Mouse (Mus musculus): ENCODE results near the gene Eif5. TPM values are rescaled to one million over a fixed set of nuclear protein-coding genes. Genes with fewer than 3 reads are reported as not detected.

Gene Eif5
- total and polyA plus RNA-seq, 3 experiments = 201 to 330 (median 276) TPM

DNA sequence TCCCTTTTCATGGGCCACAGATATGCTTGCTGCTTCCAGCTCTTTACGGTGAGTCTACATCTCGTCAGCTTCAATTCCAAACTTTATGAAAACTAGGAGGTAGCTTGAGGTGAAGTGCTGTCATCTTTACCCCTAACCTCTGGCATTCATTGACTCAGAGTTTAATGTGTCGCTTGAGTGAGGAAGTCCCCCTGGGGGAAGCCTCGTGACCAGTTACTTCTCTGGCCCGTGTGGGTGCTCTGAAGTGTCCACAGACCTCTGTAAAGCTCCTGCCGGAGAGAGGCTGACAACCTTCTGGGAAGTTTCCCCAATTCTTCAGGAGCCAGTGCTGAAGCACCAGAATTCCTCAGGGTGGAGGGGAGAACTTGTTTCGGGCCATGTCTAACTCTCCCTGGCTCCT lies 34.6 kb downstream of the Eif5 start:
- Histone ChIP-seq H3K9me3 (replicated peaks; ENCODE audit: insufficient read depth, low read length) (no peaks in the 10 kb centered on the region), H3K27me3 (ENCODE audit: control insufficient read depth in 1 of 2, insufficient read depth in 2 of 2, low read length in 2 of 2) (no peaks in the 10 kb centered on the region), H3K9ac (ENCODE audit: control insufficient read depth, low read depth, low read length, poor library complexity, severe bottlenecking) (no peak overlapping the region), H3K36me3 (ENCODE audit: control insufficient read depth in 1 of 2, insufficient read depth in 2 of 2, low read length in 2 of 2) (peaks cover 0 to 12% of the 10 kb centered on the region in 2 experiments; a peak in 2 of 4 replicates), H3K4me1 (ENCODE audit: control insufficient read depth in 1 of 2, insufficient read depth in 2 of 2, low read length in 2 of 2) (peaks cover 7 to 8% of the 10 kb centered on the region in 2 experiments; a peak in 3 of 4 replicates), H3K27ac (ENCODE audit: control insufficient read depth, low read depth, low read length) (no peak overlapping the region), H3K79me2 (ENCODE audit: control insufficient read depth, insufficient read depth, low read length, poor library complexity) (peaks cover 23% of the 10 kb centered on the region), H3K4me3 (ENCODE audit: control insufficient read depth in 1 of 2, insufficient read depth in 1 of 2, low read depth in 2 of 2, low read length in 2 of 2) (no peak overlapping the region)
- TF ChIP-seq ZMIZ1 (IDR thresholded peaks at IDR 0.05; ENCODE audit: low read depth, low read length) = no peak
- no peak for TF ChIP-seq MXI1 (IDR thresholded peaks at IDR 0.05; ENCODE audit: low read depth, low read length)
- TF ChIP-seq CHD1 (IDR thresholded peaks at IDR 0.05; ENCODE audit: low read depth, low read length) = no peak
- TF ChIP-seq SIN3A (IDR thresholded peaks at IDR 0.05; ENCODE audit: low read length) = no peak
- TF ChIP-seq MAZ (IDR thresholded peaks at IDR 0.05; ENCODE audit: low read depth, low read length) = no peak
- no peak for DNase-seq (ENCODE audit: low read depth, low spot score)

DNA sequence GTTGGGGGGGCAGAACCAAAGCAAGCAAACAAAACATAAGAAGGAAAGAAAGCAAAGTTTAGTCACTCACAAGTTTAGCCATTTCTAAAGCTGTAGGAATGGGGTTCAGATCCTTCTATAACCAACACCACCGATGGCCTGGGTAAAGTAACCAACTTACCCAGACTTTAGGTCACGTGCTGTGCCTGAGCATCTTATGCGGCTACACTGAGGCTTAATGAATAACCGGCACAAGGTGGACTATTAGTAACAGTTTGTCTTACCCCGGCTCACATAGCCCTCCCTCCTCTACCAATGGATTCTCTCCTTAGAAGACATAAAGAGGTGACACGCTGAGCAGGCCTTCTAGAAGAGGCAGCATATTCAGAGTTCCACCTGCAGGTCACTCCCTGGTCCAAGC lies 35.5 kb downstream of the Eif5 start:
- peaks cover 0 to 12% of the 10 kb centered on the region in 2 experiments; a peak in 2 of 4 replicates for H3K36me3 ChIP-seq (ENCODE audit: control insufficient read depth in 1 of 2, insufficient read depth in 2 of 2, low read length in 2 of 2)
- H3K9ac ChIP-seq (ENCODE audit: control insufficient read depth, low read depth, low read length, poor library complexity, severe bottlenecking) = peak overlapping the region; percentile 63
- no peak for DNase-seq (ENCODE audit: low read depth, low spot score)
- peaks cover 27% of the 10 kb centered on the region for H3K79me2 ChIP-seq (ENCODE audit: control insufficient read depth, insufficient read depth, low read length, poor library complexity)
- H3K4me3 ChIP-seq (ENCODE audit: control insufficient read depth in 1 of 2, insufficient read depth in 1 of 2, low read depth in 2 of 2, low read length in 2 of 2) = peak overlapping the region; percentile 68 to 93
- peaks cover 7 to 8% of the 10 kb centered on the region in 2 experiments; a peak in 3 of 4 replicates for H3K4me1 ChIP-seq (ENCODE audit: control insufficient read depth in 1 of 2, insufficient read depth in 2 of 2, low read length in 2 of 2)
- H3K27me3 ChIP-seq (ENCODE audit: control insufficient read depth in 1 of 2, insufficient read depth in 2 of 2, low read length in 2 of 2) = no peaks in the 10 kb centered on the region
- no peak overlapping the region for H3K27ac ChIP-seq (ENCODE audit: control insufficient read depth, low read depth, low read length)
- H3K9me3 ChIP-seq (replicated peaks; ENCODE audit: insufficient read depth, low read length) = no peaks in the 10 kb centered on the region
- no peak for TF ChIP-seq USF1 (IDR thresholded peaks at IDR 0.05; ENCODE audit: low read depth, low read length)
- no peak for TF ChIP-seq TBP (IDR thresholded peaks at IDR 0.05; ENCODE audit: low read depth, low read length)
- no peak for TF ChIP-seq ZNF384 (IDR thresholded peaks at IDR 0.05; ENCODE audit: low read depth, low read length)
- TF ChIP-seq POLR2AphosphoS5 (IDR thresholded peaks at IDR 0.05; ENCODE audit: borderline replicate concordance, low read depth, low read length) = no peak
- TF ChIP-seq RAD21 (IDR thresholded peaks at IDR 0.05; ENCODE audit: low read depth, low read length) = no peak

GRCm38 (mm10) chr12:111574074-111574886 lies 36.5 kb downstream of the Eif5 start, which contains the start of gene Mark3:
TSS of gene Mark3 (plus strand) at chr12:111574523.
- Histone ChIP-seq H3K9ac (ENCODE audit: control insufficient read depth, low read depth, low read length, poor library complexity, severe bottlenecking) (peak within 1 kb of the TSS; percentile 98), H3K9me3 (replicated peaks; ENCODE audit: insufficient read depth, low read length) (no peaks in the 10 kb centered on the region), H3K36me3 (ENCODE audit: control insufficient read depth in 1 of 2, insufficient read depth in 2 of 2, low read length in 2 of 2) (peaks cover 0 to 12% of the 10 kb centered on the region in 2 experiments; a peak in 2 of 4 replicates), H3K27me3 (ENCODE audit: control insufficient read depth in 1 of 2, insufficient read depth in 2 of 2, low read length in 2 of 2) (no peaks in the 10 kb centered on the region), H3K4me1 (ENCODE audit: control insufficient read depth in 1 of 2, insufficient read depth in 2 of 2, low read length in 2 of 2) (peaks cover 7 to 8% of the 10 kb centered on the region in 2 experiments; a peak in 3 of 4 replicates), H3K79me2 (ENCODE audit: control insufficient read depth, insufficient read depth, low read length, poor library complexity) (peaks cover 32% of the 10 kb centered on the region), H3K4me3 (ENCODE audit: control insufficient read depth in 1 of 2, insufficient read depth in 1 of 2, low read depth in 2 of 2, low read length in 2 of 2) (peak within 1 kb of the TSS; percentile 84 to 93), H3K27ac (ENCODE audit: control insufficient read depth, low read depth, low read length) (peak within 1 kb of the TSS; percentile 60)
- DNase-seq (ENCODE audit: low read depth, low spot score) = peak; percentile 98
- TF ChIP-seq SIN3A (IDR thresholded peaks at IDR 0.05; ENCODE audit: low read length) (peak; percentile 91), POLR2A (IDR thresholded peaks at IDR 0.05; ENCODE audit: control insufficient read depth in 1 of 2, insufficient read depth in 1 of 2, low read depth in 1 of 2, low read length in 2 of 2, poor library complexity in 1 of 2) (peak; percentile 83 to 90), POLR2AphosphoS2 (IDR thresholded peaks at IDR 0.05; ENCODE audit: low read length) (peak; percentile 68; the same call in 1 of the 2 replicates), USF2 (IDR thresholded peaks at IDR 0.05; ENCODE audit: borderline replicate concordance in 1 of 2, insufficient read depth in 1 of 2, low read depth in 1 of 2, low read length in 2 of 2) (no peak), ETS1 (IDR thresholded peaks at IDR 0.05; ENCODE audit: low read depth, low read length) (no peak), BHLHE40 (IDR thresholded peaks at IDR 0.05; ENCODE audit: borderline replicate concordance, low read depth, low read length) (no peak), ELF1 (IDR thresholded peaks at IDR 0.05; ENCODE audit: low read depth, low read length) (peak; percentile 57), MYC (IDR thresholded peaks at IDR 0.05; ENCODE audit: low read depth, low read length) (no peak), TBP (IDR thresholded peaks at IDR 0.05; ENCODE audit: low read depth, low read length) (peak; percentile 55; the same call in 1 of the 2 replicates), NELFE (IDR thresholded peaks at IDR 0.05; ENCODE audit: low read depth, low read length) (peak; percentile 91), CHD2 (IDR thresholded peaks at IDR 0.05; ENCODE audit: low read length) (peak; percentile 61), USF1 (IDR thresholded peaks at IDR 0.05; ENCODE audit: low read depth, low read length) (peak; percentile 17; the same call in 1 of the 2 replicates), E2F4 (IDR thresholded peaks at IDR 0.05; ENCODE audit: borderline replicate concordance, low read depth, low read length) (no peak), TCF12 (IDR thresholded peaks at IDR 0.05; ENCODE audit: low read depth, low read length) (peak; percentile 50; the same call in 1 of the 2 replicates), NRF1 (IDR thresholded peaks at IDR 0.05; ENCODE audit: insufficient read depth, low read depth, low read length, poor library complexity, severe bottlenecking) (no peak), HCFC1 (IDR thresholded peaks at IDR 0.05; ENCODE audit: low read depth, low read length) (peak; percentile 81)
